9 mouse cellular contexts compared by ENCODE assay signal in genomic region chr5:74641000-74641399, GRCm38 (mm10).
A peak's percentile ranks its signal among the peaks of the same experiment; 100 is the strongest.
DNase-seq lines count a peak whose midpoint lies in the region; ATAC-seq lines count a peak whose summit lies in the region.
"Had no signal": no experiment of that assay in that cellular context is flagged by ENCODE, and none has a peak within 500 bp of the region (broad histone marks: within the 10 kb centered on the region; RNA-seq: fewer than 3 reads in every experiment).

No protein-coding gene starts in this region.

- H3K9me3 ChIP-seq in kidney, embryonic 16.5 days (ENCODE audit: low read length) = no peaks in the 10 kb centered on the region
- H3K9me3 ChIP-seq in heart, embryonic 15.5 days (replicated peaks) = no peaks in the 10 kb centered on the region
- no peaks in the 10 kb centered on the region for H3K9me3 ChIP-seq in limb, embryonic 10.5 days (replicated peaks)
- H3K9me3 ChIP-seq: midbrain, embryonic 12.5 days had no signal

- H3K4me2 ChIP-seq in kidney, embryonic 16.5 days (replicated peaks; ENCODE audit: low read depth, low read length) = no peak overlapping the region
- no peak overlapping the region for H3K4me2 ChIP-seq in heart, embryonic 15.5 days
- H3K4me2 ChIP-seq: midbrain, embryonic 12.5 days had no signal

- ATAC-seq in kidney, embryonic 16.5 days (ENCODE audit: low FRiP score, low TSS enrichment) = no peak
- ATAC-seq in heart, embryonic 15.5 days (replicated peaks; ENCODE audit: insufficient number of reproducible peaks, insufficient read depth, low FRiP score, low read depth) = peak; percentile 60

- no peaks in the 10 kb centered on the region for H3K27me3 ChIP-seq in kidney, embryonic 16.5 days (ENCODE audit: insufficient read depth, low read length)
- 0 out of 2 replicates have a peak, but pooled peaks cover 3% of the 10 kb centered on the region for H3K27me3 ChIP-seq in heart, embryonic 15.5 days
- no peaks in the 10 kb centered on the region for H3K27me3 ChIP-seq in limb, embryonic 10.5 days (ENCODE audit: low read depth, poor library complexity, severe bottlenecking)
- H3K27me3 ChIP-seq: midbrain, embryonic 12.5 days had no signal

- H3K4me1 ChIP-seq in kidney, embryonic 16.5 days (ENCODE audit: insufficient read depth, low read length) = 0 out of 2 replicates have a peak, but pooled peaks cover 5% of the 10 kb centered on the region
- peaks cover 5% of the 10 kb centered on the region for H3K4me1 ChIP-seq in heart, embryonic 15.5 days (replicated peaks)
- H3K4me1 ChIP-seq in limb, embryonic 10.5 days = peaks cover 17% of the 10 kb centered on the region
- H3K4me1 ChIP-seq: midbrain, embryonic 12.5 days had no signal

- H3K9ac ChIP-seq in kidney, embryonic 16.5 days (replicated peaks; ENCODE audit: low read length) = no peak overlapping the region
- no peak overlapping the region for H3K9ac ChIP-seq in heart, embryonic 15.5 days
- H3K9ac ChIP-seq: midbrain, embryonic 12.5 days had no signal

- 44% methylated on average over 6 of the region's 6 CpGs for WGBS in kidney, embryonic 16.5 days
- 25% methylated on average over 6 of the region's 6 CpGs for WGBS in heart, embryonic 15.5 days
- WGBS in limb, embryonic 10.5 days = 53% methylated on average over 6 of the region's 6 CpGs

- H3K27ac ChIP-seq in kidney, embryonic 16.5 days (ENCODE audit: low read length) = no peak overlapping the region
- no peak overlapping the region for H3K27ac ChIP-seq in heart, embryonic 15.5 days
- H3K27ac ChIP-seq in limb, embryonic 10.5 days = peak overlapping the region; percentile 27
- H3K27ac ChIP-seq: midbrain, embryonic 12.5 days had no signal

- DNase-seq in kidney, adult 18-20 months = peak; percentile 49
- DNase-seq in ES-CJ7 (ENCODE audit: low read depth, low spot score) = peak; percentile 39
- DNase-seq in adrenal gland, postnatal 14 days = peak; percentile 61
- DNase-seq in limb, embryonic 10.5 days (ENCODE audit: low spot score) = no peak
- DNase-seq in thymus, postnatal 25 days = peak; percentile 2
- DNase-seq in yolk sac, embryonic 10.5 days (ENCODE audit: low spot score) = no peak

- no peak overlapping the region for H3K4me3 ChIP-seq in kidney, embryonic 16.5 days (ENCODE audit: low read length)
- H3K4me3 ChIP-seq in heart, embryonic 15.5 days = no peak overlapping the region
- no peak overlapping the region for H3K4me3 ChIP-seq in limb, embryonic 10.5 days
- H3K4me3 ChIP-seq: midbrain, embryonic 12.5 days had no signal

- no peaks in the 10 kb centered on the region for H3K36me3 ChIP-seq in kidney, embryonic 16.5 days (ENCODE audit: insufficient read depth, low read length)
- H3K36me3 ChIP-seq in heart, embryonic 15.5 days = no peaks in the 10 kb centered on the region
- H3K36me3 ChIP-seq in limb, embryonic 10.5 days = no peaks in the 10 kb centered on the region
- H3K36me3 ChIP-seq: midbrain, embryonic 12.5 days had no signal

Comparison
In these comparisons a context has a peak if more than half of its experiments do, and no peak if none do; other contexts are left out.
1. DNase-seq: peak in kidney, adult 18-20 months (single experiment), ES-CJ7 (single experiment), adrenal gland, postnatal 14 days (single experiment) and thymus, postnatal 25 days (single experiment); none in limb, embryonic 10.5 days (single experiment) and yolk sac, embryonic 10.5 days (single experiment).